Mouse (Mus musculus): ENCODE measurements around the gene Cd164l2.

Cd164l2 gene

DNA sequence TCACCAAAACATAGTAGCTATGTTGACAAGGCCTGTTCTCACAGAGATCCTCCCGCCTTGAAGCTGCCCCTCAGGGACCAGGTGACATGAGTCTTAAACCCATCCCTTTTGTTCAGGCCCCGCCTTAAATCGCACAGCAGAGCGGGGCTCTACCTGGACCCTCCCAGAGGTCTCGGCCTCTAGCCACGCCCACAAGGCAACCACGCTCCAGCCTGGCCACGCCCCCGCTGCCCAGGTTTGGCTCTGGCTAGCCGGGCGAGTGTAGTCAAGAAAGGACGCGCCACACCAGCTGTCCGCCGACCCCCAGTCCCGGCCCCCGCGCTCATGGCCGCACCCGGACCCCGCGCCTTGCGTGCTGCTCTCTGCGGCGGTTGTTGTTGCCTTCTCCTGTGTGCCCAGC is 8.7 kb downstream of the Cd164l2 start:
- no peak for ATAC-seq (ENCODE audit: low TSS enrichment)

DNA sequence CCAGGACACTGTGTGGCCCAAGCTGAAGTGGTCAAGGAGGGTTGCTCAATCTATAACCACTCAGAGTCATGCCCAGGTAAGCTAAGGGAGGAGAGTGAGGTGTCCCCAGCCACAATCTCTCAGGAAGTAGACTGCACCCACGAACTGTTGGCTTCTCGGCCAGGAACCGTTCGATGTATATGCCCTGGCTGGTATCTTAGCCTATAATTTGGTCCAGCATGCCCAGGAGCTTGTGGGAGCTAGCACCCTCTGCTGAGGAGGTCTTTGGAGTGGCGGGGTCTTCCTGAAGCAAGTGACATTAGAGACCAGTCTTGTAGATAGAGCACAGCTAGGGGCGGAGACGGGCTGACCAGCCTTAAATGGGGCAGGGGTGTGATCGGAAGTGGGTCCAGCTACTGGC is 9.8 kb downstream of the Cd164l2 start:
- no peak for ATAC-seq (ENCODE audit: low TSS enrichment)

DNA sequence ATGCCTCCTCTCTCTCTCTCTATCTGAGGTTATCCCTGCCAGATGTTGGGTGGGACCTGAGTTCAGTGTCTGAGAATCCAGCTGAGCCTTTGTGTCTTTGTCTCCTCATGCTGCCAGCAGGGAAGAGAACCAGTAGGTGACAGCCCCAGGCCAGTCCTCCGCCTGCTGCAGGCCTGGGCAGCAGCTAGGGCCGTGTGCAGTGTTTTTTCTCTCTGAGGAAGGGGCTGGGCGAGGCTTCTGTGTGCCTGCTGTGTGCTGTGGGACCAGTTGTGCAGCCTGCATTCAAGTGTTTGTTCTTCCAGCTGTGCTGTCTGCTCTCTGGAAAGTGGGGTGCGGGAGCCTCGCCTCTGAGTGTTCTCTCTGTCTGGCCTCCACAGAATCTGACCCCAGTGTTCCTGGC is 11.9 kb downstream of the Cd164l2 start:
- no peak for ATAC-seq (ENCODE audit: low TSS enrichment)

DNA sequence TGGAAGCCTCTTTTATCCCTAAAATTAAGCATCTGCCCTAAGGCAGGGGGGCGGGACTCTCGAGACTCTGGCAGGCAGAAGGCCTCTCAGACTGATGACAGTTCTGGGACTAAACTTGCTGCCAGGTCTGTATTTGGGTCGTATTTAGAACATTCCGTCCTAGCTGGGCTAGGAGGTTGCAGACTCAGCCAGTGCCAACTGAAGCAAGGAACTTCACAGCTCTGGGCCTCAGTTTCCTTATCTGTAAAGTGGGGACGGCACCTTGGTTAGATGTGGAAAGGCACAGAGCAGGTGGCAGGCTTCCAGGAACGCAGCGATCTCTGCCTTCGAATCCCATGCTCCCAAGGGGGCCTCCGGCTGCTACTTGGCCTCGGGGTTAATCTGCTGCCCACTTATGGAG is 14.1 kb downstream of the Cd164l2 start:
- ATAC-seq (ENCODE audit: low TSS enrichment): no peak

DNA sequence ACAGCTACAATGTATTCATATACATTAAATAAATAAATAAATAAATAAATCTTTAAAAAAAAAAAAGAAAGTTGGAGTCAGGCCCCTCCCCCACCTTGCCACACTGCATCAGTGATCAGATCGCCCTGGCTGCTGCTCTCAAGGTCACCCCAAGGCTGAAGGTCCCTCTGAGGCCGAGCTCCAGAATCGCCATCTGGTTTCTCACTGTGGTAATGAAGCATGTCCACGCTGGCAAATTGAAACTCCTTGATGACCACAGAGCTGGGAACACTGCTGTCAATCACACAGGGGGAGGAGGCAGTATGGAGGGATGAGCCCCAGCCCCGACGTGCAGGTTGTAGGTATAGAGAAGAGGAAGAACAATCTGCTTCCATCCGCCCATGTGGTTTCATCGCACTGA is 15.7 kb downstream of the Cd164l2 start:
- ATAC-seq (ENCODE audit: low TSS enrichment): no peak

DNA sequence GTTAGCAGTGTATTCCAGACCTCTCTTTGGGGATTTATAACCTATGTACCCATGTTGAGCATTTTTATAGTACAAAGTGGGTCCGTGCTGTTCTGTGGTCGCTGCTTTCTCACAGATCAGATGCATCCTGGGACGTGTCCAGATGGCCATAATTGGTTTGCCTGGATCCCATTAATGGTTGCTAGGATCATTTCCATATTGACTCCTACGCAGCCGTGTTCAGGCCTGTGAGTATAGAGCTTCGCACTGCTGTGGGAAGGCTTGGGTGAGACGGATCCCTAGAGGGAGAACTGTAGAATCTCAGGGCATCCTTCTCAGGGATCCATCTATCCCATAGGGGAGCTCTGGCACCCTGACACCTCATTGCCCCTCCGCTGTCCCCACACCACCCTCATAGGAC is 17.7 kb downstream of the Cd164l2 start:
- no peak for ATAC-seq (ENCODE audit: low TSS enrichment)

DNA sequence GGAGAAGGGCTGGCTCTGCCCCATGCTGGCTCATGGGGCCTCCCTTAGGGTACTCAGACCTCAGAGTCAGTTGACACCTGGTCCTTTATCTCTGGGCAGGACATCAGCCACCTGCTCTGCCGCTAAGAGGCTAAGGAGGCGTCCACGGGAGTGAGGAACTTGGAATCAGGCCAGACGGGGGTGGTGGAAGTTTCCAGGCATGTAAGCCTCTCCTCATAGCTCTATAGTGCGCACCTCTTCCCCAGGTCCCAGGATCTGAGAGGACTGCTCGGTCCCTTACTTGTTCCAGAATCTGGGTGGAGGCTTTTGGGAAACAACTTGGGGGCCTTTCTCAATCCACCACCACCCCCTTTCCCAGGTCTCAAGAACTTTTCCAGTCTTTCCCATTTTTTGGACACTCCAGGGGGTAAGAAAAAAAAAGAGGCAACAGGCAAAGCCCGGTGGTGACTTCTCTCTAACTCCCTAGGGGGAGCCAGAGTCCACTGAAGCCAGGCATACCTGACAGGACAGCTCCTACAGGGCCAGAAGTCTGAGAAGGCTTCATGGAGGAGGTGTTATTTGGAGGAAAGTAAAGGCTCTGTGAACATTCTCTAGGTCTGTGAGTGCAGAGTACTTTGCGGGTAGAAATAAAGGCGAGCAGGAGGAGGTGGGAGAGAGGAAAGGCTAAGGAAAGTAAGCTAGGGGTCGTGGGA is 21.5 kb downstream of the Cd164l2 start:
- no peak for ATAC-seq (ENCODE audit: low TSS enrichment)

DNA sequence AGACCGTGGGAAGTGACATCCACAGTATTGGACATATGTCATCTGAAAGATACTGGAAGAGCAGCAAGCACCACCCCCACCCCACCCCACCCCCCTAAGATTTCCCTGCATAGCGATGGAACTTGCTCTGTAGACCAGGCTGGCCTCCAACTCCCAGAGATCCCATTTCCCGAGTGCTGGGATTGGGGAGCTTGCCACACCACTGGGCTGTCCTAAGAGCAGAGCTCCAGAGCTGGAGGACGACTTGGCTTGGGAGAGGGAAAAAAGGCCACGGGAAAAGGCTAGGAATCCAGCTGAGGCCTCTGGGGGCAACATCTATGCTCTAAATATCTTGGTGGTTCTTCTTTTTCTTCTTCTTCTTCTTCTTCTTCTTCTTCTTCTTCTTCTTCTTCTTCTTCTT is 22.8 kb downstream of the Cd164l2 start:
- ATAC-seq (ENCODE audit: low TSS enrichment): no peak

DNA sequence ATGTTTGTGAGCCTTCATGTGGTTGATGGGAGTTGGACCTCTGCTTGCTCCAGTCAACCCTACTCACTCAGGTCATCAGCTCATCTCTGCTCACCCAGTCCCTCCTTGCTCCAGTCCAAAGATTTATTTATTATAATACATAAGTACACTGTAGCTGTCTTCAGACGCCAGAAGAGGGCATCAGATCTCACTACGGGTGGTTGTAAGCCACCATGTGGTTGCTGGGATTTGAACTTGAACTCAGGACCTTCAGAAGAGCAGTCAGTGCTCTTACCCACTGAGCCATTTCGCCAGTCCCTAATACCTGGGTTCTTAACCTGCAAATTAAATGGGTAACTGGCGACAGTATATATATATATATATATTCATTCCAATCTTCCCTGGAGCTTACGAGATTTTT is 23.5 kb downstream of the Cd164l2 start:
- no peak for ATAC-seq (ENCODE audit: low TSS enrichment)

DNA sequence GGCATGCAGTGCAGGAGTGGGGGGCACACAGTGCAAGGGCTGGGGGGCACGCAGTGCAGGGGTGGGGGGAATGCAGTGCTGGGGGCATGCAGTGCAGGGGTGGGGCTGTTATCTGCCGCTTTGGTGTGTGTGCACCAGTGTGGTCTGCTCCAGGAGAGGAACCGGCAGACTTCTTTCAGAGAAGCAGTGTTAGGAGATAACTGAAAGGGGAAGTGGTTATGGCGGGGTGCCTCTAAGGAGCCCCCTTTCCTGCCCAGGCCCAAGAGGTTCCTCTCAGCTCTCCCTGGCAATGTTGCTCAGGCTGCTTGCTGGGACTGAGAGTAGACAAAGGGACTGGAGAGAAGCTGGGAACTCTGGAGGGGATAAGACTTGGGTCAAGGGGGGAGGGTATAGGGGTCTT is 26.0 kb downstream of the Cd164l2 start:
- ATAC-seq (ENCODE audit: low TSS enrichment): no peak

DNA sequence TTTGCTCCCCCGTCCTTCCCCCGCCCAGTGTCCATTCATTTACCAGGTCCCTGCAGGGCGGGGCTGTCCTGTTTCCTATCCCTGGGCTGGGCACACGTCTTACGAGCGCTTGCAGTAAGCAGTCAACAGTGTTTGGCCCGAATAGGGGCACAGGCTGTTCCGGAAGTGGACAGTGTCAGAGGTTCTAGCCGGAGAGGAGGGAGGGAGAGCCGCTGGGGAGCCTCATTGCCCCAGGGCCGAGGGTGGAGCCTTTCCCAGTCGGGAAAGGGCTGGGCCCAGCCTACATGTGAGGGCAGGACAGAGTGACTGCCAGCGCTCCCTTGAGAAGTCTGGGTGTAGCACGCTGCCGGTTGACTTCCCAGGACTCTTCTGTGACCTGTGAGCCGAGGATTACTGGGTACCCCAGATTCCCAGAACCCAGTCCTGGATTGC is 28.6 kb downstream of the Cd164l2 start, which contains the start of gene Map3k6:
Gene Map3k6, plus strand, starts transcription at position 329 of the 432 bp plus-strand sequence.
- peak; percentile 7; the same call in 1 of the 2 replicates for ATAC-seq (ENCODE audit: low TSS enrichment)

DNA sequence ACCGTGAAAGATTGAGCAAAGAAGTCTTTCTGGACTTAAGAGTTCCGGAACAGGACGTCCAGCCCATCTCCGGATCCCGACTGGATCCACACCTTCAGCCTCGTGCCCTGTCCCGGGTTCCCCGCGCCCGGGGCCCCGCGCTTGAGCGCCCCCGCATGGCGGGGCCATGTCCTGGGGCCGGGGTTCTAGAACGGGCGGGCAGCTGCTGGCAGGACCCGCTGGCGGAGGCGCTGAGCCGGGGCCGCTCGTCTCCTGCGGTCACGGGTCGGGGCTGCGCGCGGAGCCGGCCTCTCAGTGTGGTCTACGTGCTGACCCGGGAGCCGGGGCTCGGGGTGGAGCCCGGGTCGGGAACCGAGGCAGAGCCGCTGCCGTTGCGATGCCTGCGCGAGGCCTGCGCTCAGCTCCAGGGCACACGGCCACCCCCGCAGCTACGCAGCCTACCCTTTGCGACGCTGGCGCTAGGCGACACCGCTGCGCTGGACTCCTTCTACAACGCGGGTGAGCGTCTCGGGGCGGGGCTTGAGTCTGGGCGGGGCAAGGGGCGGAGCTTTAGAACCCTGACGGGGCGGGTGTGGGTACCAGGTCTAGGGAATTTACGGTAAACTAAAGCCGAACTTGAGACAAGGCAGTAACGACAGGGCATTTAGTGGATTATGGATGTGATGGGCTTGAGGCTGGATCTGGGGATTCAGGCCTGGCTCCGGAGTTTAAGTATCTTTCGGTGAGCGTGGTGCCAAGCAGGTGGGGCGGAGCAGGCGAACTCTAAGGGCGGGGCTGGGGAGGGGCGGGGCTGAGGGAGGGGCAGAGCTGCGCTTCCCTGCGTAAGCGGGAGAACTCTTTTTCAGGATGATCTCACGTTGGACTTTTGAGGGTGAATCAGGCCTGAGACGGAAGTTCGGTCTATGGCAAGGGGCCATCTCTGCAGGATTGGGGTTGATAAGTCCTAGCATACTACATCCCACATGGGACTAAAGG is 29.3 kb downstream of the Cd164l2 start:
- ATAC-seq (ENCODE audit: low TSS enrichment): peak; percentile 94

DNA sequence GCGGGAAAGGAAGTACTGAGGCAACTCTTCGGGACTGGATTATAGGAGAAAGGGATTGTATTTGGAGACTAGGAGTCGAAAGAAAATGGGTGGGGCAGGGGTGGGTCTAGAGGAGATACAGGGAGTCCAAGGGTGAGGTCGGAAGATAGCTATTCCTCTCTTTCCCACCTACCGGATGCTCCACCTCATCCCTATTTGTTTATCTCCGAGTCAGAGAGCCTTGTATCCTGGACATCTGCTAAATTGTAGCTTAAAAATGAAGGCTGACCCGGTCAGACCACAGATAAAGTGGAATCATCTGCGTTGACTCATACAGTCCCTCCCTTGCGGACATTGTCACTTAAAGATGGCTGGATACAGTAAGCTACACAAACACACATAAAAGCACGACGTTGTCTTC is 30.0 kb downstream of the Cd164l2 start:
- no peak for ATAC-seq (ENCODE audit: low TSS enrichment)

DNA sequence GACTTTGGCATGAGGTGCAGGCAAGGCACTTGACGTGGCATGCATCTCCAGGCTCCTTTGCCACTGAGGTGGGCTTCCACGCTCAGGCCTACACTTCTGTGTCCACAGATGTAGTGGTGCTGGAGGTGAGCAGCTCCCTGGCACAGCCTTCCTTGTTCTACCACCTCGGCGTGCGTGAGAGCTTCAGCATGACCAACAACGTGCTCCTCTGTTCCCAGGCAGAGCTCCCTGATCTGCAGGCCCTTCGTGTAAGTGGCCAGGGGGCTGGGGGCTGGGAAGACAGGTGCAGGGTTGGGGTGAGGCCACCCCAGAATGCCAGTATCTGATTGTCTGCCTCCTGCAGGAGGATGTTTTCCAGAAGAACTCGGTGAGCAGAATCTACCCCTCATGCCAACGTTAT is 30.8 kb downstream of the Cd164l2 start:
- no peak for ATAC-seq (ENCODE audit: low TSS enrichment)

DNA sequence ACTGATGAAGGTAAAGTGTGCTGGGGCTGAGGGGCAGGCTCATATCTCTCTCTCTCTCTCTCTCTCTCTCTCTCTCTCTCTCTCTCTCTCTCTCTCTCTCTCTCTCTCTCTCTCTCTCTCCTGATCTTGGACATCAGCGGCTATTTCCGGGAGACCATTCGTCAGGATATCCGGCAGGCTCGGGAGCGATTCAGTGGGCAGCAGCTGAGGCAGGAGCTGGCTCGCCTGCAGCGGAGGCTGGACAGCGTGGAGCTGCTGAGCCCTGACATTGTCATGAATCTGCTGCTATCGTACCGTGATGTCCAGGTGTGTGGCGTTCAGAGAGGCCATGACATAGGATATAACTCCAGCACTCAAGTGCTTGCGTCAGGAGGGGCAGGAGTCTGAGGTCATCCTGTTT is 31.6 kb downstream of the Cd164l2 start:
- ATAC-seq (ENCODE audit: low TSS enrichment): no peak

DNA sequence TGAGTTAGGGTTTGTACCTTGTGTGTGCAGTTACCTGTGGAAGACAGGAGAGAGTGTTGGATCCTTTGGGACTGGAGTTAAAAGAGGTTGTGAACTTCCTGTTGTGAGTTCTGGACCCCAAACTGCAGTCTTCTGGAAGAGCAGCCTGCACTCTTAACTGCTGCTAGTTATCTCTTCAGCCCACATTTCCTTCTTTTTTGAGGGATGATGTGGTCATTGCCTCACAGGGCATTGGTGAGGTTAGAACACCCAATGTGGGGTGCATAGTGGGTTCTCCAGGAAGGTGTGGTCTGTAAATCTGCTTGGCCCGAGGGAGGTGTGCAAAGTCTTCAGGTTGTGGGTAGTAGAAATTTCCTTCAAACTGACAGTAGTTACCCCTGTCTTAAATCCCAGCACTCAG is 32.4 kb downstream of the Cd164l2 start:
- no peak for ATAC-seq (ENCODE audit: low TSS enrichment)

DNA sequence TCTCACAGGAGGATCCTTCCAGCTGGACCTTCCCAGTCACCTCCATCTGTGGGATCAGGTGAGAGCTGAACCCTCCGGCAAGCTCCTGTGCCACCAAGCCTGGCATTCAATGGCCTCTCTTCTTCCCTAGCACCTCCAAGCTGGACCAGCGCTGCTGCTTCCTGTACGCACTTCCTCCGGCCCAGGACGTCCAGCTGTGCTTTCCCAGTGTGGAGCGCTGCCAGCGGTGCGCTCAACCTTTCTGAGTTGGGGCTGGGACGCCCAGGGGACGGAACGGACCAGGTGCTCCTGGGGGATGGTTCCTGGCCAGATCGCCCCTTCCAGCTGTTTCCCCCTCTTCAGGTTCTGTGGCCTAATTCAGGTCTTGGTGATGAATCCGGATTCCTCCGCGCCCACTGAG is 35.1 kb downstream of the Cd164l2 start:
- ATAC-seq (ENCODE audit: low TSS enrichment): no peak

DNA sequence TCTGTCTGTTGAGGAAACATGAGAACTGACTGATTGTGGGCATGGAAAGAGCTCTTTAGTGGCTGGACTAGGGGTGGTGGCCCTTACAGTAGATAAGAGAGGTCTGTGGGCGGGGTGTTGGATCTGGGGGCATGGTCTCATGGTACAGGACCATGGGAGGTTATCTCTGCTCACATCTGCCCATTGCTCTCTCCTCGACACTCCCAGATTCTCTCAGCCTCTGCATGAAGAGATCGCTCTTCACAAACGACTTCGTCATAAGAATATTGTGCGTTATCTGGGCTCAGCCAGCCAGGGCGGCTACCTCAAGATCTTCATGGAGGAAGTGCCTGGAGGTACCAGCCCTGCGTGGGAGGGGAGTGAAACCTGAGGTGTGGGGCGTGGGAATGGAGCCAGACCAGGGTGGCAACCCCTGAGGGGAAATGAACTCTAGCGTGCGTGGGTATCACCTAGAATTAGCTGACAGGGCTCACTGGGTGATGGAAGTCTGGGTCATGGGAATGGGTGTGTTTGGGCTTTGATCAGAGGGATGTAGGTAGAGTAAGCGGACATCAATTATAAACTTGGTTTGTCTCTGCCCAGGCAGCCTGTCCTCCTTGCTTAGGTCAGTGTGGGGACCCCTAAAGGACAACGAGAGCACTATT is 36.0 kb downstream of the Cd164l2 start:
- ATAC-seq (ENCODE audit: low TSS enrichment): no peak

DNA sequence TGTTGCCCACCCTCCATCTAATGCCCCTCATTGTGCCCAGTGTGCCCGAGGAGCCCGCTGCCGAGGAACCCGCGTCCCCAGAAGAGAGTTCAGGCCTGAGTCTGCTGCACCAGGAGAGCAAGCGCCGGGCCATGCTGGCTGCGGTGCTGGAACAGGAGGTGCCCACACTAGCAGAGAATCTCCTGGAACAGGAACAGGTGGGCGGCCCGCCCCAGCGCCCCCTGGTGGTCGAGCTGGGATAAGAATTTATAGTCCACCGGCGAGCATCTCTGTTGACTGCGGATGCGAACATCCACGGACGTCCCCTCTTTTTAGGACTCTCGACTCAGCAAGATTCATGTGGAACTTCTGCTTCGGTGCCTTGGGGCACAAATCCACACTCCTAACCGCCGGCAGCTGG is 38.7 kb downstream of the Cd164l2 start:
- ATAC-seq (ENCODE audit: low TSS enrichment): peak; percentile 75

DNA sequence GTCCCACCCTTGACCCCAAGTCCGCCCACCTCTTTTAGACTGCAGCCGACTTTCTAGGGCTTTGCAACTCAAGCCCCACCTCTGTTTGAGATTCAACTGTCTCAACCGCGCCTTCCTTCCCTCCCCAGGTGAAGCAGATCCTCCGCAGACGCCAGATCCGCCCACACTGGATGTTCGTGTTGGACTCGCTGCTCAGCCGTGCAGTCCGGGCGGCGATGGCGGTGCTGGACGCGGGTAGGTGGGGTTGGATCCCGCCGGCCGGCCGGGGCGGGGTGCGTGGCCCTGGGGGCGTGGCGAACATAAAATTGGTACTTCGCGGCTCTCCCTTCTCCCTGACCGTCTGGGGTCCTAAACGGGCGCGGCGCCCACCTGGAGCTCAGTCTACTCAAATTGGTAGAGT is 39.3 kb downstream of the Cd164l2 start:
- peak; percentile 57 for ATAC-seq (ENCODE audit: low TSS enrichment)

DNA sequence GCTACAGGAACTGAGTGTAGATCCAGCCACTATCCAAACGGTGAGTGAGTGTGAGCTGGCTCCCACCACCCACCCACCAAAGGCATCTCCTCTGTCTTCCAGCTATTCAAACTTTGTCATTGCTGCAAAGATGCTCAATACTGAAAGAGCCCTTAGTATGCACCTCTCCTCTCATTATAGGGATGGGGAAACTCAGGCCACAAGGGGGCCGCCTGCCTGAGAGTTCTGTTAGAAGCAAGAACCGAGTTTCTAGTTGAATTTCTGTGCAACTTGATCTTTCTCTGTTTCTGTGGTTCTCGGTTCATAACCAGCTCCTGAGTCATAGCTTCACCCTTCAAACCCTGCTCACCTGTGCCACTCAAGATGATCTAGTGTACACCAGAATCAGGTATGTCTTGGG is 40.2 kb downstream of the Cd164l2 start:
- ATAC-seq (ENCODE audit: low TSS enrichment): no peak

DNA sequence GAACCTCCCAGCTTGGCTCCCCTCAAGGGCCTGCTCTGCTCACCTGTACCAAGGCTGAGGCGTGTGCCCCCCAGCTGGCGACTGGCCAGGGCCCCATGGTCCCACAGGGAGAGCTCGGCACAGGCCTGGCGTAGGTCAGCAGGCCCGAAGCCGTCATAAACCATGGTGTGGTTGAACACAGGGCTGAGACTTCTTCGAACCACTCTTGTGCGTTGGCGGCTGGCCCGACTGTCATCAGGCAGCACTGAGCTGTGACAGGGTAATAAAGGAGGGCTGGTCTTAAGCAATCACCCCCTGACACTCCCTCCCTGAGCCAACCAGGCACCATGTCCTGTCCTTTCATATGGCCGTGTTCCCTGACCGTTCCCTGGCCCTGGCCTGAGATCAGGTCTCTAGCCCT is 41.5 kb downstream of the Cd164l2 start:
- ATAC-seq (ENCODE audit: low TSS enrichment): no peak

DNA sequence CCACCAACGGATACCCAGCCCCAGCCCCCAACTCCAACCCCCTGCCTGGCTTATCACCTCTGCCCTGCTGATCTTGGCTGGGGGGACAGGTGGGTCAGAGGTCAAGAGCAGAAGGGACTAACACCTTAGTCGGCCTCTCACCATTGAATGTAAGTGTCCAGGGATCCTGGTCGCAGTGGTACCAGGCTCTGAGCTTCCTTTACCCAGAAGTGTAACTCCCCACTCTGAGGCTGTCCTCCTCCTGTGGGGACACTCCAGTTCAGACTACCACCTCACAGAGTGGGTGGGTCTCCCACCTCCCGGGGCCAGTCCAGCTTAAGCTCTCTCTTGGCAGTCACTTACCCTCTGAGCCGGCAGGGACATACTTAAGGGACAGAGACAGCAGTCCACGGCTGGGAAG is 43.5 kb downstream of the Cd164l2 start:
- ATAC-seq (ENCODE audit: low TSS enrichment): no peak
